Mouse (Mus musculus) T-helper 1 cell (primary cell): ENCODE results near the gene Cbwd1.

ENCODE experiments used
- in situ Hi-C: fragments of 300-600 bp; cut with MboI, MseI; formaldehyde crosslinking; loops from one replicate; pipeline ENCODE4 v1.15.1; 2025; ENCODE audit warnings: high pct_unique_total_duplicates

The Cbwd1 gene

DNA sequence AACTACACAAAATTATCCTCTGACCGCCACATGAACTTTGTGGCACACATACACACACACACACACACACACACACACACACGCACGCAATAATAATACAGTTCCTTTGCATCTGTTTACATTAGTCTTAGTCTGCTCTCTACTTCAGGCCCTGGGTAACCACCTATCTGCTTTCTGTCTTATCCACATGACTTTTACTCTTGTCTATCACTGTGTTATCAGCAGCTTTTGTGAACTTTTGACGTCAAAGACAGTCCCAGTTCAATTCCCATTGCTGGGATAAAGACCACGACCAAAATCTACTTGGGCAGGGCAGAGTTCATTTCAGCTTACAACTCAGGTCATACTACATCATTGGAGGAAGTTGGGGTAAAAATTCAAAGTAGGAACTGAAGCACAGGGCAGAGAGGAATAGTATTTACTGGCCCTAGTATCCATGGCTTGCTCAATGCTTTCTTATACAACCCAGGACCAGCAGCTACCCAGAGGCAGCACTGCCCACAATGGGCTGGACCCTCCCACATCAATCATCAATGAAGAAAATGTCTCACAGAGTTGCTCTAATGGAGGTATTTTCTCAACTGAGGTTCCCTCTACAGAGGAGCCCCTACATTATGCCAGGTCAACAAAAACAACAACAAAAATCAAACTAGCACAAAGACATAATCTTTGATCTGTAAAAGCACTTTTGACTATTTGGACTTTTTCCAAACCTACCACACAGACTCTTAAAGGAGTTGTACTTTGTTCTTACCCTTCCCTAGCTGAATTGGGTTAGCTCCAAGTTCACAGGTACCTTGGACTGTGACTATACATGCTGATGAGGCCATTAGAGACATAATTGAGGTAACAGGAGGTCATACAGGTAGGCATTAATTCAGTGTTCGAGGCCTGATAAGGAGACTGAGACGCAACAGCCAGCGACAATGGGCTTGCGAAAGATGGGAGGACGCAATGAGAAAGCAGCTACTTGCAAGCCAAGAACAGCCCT is 17.7 kb upstream of the Cbwd1 start:
- in situ Hi-C loops, result no loop called here

DNA sequence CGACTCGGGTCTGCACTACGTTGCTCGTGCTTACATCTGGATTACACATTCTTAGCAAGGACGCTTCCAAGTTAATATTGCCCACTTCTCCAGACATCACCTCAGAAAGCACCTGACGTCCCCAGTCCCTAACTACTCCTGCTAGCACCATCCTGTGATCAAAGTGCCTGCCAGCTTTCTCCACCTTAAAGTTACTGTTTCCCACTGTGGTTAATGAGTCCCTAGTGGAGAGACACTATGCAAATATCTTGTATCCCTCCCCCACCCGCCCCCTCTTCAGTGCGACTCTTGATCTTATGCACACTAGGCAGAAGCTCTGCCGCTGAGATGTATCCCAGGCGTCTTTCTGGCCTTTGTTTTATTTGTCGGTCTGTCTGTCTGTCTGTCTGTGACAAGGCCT is 16.6 kb upstream of the Cbwd1 start:
- in situ Hi-C loops, result no loop called here

DNA sequence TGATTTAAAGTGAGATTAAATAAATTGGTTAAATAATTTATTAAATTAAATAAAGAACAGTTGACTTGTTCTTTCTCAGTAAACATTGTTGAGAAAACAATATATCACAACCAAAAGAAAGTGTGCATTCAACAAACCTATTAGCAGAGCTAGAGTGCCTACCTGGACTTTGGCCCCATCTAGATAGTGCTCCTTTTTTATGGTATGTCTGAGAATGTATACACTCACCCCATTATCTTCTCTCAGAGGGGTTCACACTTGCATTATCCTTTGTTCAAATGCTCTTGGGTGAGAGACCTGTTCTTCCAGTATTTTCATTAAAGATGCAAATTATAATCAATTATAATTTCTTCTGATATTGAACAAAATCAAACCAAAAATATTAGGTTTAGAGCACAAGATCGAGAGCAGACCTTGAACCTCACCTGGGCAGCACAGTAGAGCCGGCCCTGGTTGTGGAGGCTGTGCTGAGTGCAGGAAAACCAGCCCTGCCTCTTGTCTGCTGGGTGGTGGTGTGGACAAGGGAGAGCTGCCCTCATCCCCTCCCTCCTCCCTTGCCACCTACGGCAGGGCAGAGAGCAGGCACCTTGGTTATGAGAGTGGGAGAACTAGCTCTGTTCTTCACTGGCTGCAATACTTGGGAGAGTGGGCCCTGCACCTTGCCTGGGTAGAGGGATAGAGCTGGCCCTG is 11.4 kb upstream of the Cbwd1 start:
- in situ Hi-C loops, result no loop called here

GRCm38 (mm10) chr19:24971307-24971706 is 9.9 kb upstream of the Cbwd1 start:
- in situ Hi-C loops, result no loop called here

GRCm38 (mm10) chr19:24966941-24967340 is 5.5 kb upstream of the Cbwd1 start:
- in situ Hi-C loops, result no loop called here

DNA sequence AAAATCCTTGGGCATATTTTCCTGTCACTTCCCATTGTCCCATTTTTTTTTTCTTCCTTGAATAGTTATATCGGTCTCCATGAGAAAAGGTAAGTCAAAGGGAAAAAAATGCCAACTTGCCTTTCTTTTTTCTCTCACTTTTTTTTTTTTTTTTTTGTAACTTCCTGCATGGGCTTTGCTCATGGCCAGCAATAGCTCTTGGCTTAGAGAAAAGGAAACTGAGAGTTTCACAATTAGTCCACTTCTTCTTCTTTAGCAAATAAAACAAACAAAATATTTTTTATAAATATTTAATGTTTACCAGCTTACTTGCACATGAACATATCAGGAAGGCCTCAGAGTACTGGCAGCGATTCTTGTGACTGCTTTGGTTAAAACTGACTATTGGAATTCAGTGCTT is 4.8 kb upstream of the Cbwd1 start:
- in situ Hi-C loops, result no loop called here

GRCm38 (mm10) chr19:24958531-24958930 is 2.9 kb downstream of the Cbwd1 start:
- in situ Hi-C loops, result loop anchor here (10.0 kb wide), 1 partner anchor 136 kb away; no protein-coding TSS in a partner anchor

- in situ Hi-C loops, result loop anchor here (5.0 kb wide), 1 partner anchor 367 kb away; no protein-coding TSS in a partner anchor
Observed at GRCm38 (mm10) chr19:24945521-24946262, 15.7 kb downstream of the Cbwd1 start.

GRCm38 (mm10) chr19:24937084-24937483 is 24.3 kb downstream of the Cbwd1 start:
- in situ Hi-C loops, result loop anchor here (10.0 kb wide), 1 partner anchor 398 kb away; no protein-coding TSS in a partner anchor

DNA sequence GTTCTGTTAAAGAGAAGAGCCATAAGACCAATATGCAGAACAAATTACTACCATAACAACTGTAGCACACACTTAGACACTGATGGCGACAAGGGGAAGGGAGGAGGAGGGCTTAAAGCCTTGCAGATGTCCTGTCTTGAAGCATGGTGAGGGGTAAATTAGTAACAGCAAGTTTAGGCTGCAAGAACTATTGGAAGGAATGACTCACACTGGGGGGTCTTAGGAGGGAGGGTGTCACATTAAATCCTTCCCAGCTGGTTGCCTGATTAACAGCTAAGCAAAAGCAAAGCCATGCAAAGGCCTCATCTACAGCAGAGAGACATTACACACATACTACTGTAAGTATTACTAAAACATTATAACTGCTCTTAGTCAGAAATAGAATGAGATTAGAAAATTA is 32.4 kb downstream of the Cbwd1 start:
- in situ Hi-C loops, result no loop called here

GRCm38 (mm10) chr19:24920866-24921265 is 40.5 kb downstream of the Cbwd1 start:
- in situ Hi-C loops, result no loop called here

DNA sequence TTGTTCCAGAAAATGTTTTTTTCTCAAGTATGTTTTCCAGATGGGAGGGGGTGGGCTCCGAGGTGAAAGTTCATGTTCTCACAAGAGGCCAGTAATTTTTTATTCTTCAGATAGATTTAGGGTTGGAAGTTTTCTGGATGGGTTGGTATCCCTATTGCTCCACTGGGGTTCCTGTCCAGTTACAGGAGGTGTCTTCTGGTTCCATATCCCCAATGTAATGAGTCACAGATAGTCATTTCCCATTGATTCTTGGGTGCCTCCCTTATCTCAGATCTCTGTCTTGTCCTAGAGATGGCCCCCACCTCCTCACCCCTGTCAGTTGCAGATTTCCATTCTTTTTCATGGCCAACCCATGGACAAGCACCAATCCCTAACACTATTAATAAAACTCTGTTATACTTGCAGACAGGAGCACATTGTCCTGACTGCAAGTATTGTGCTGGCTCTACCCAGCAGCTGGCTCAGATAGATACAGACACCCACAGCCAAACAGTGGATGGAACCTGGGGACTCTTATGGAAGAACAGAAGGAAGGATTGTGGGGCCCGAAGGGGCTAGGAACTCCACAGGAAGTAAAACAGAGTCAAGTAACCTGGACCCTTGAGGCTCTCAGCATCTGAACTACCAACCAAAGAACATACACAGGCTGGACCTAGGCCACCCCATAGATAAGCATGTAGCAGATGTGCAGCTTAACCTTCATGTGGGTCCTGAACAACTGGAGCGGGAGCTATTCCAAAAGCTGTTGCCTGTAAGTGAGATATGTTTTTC is 52.8 kb downstream of the Cbwd1 start:
- in situ Hi-C loops, result no loop called here

- in situ Hi-C loops, result no loop called here
Observed at GRCm38 (mm10) chr19:24907655-24908054, 53.8 kb downstream of the Cbwd1 start.

DNA sequence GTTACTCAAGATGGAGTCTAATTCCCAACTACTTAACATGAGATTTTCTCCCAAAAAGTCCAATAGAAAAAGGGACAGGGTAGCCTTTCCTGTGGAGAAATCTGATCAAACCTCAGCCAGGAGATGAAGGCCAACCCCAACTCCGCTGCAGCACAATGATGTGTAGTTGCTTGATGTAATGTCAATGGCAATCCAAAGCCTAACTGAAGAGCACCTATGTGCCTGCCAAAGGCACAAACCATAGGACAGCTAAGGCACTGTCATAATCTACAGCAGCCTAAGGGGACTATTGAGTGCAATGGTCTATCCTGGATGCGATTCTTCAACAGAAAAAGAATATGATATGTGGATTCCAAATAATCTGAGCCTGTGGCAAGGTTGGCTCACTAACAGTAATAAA is 58.6 kb downstream of the Cbwd1 start:
- in situ Hi-C loops, result no loop called here

DNA sequence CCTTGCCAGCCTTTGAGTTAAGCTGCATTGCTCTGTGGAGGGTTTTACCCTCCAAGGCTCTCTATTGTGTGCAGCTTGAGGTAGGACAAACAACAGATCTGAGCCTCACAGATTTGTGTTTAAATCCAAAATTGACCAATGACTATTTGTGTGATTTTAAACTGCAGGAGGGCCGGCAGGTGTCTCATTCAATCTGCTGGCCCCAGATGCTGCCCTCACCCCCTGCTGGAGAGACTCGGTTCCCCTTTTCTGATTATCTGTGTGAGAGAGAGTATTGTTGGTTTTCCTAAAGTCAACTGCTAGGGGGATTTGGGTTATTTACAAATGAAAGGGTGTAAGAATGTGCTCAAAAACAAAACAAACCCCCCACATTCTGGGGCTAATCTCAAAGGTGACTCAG is 59.2 kb downstream of the Cbwd1 start:
- in situ Hi-C loops, result no loop called here

DNA sequence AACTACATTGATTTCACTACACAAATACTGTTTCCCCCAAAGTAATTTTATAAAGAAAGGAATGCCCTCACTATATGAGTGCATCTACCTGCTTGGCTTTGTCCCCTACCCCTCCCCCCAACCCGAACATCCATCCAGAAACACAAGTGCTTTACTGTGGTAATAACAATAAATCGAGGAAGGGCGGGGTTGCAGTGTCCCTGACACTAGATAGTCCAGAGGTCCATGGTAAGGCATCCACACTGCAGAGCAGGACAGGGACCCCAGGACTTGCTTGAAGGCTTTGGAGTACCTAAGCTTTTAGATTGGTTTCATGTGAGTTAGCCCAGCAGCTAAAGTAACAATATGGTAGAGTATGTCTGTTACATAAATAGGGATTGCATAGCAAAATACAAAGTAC is 59.7 kb downstream of the Cbwd1 start:
- in situ Hi-C loops, result no loop called here

DNA sequence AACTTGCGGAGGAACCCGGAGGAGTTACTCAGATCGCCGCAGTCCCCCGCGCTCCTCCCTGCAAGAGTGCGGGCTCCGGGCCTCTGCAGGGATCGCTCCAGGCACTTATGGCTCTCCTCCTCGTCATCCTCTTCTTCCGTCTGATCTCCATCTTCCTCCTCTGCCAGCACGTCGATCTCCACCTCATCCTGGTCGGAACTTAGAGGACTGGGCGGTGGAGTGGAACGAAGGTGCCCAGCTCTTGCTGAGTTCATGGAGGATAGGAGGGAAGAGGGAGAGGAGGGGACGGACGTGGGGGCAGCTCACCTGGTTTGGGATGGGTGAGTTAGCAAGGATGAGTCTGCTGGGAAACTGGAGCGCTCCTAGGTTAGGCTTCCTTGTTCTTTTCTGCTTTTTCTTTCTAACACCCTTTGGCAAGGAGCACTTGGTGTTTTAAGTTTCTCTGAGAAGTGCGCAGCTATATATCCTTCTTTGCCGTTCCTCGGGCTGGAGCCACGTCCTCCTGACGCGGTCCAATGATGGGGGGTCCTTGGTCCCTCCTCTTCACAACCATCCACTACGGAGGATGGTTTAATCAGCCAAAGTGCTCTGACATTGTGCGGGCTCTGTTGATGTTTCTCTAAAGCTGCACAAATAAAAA is 60.7 kb downstream of the Cbwd1 start, which contains the start of gene Foxd4:
TSS of gene Foxd4 (minus strand) at position 617 of the 640 bp plus-strand sequence.
- in situ Hi-C loops, result no loop called here

- in situ Hi-C loops, result no loop called here
Observed at GRCm38 (mm10) chr19:24899578-24900544, 61.5 kb downstream of the Cbwd1 start.
